27 mouse cellular contexts compared by ENCODE assay signal in genomic region chr5:105306159-105306581, GRCm38 (mm10). TPM values are rescaled to one million over a fixed set of nuclear protein-coding genes. Genes with fewer than 3 reads are reported as not detected.
DNase-seq lines count a peak whose midpoint lies in the region; ATAC-seq lines count a peak whose summit lies in the region.
"Had no signal": no experiment of that assay in that cellular context is flagged by ENCODE, and none has a peak within 500 bp of the region (broad histone marks: within the 10 kb centered on the region; RNA-seq: fewer than 3 reads in every experiment).

No protein-coding gene starts in this region.

- H3K27me3 ChIP-seq in liver, embryonic 12.5 days (replicated peaks), result no peaks in the 10 kb centered on the region
- H3K27me3 ChIP-seq: embryonic facial prominence, embryonic 12.5 days; limb, embryonic 15.5 days; midbrain, embryonic 12.5 days had no signal

- ATAC-seq in granulocyte monocyte progenitor cell, adult 5-6 weeks (replicated peaks; ENCODE audit: poor library complexity, severe bottlenecking), result 0 out of 2 replicates have a peak, but pooled peaks have one; percentile 37
- no peak for ATAC-seq in liver, embryonic 12.5 days
- ATAC-seq: forebrain, postnatal 0 days; hindbrain, postnatal 0 days had no signal

- DNase-seq in 416B (ENCODE audit: low read depth), result peak; percentile 85
- peak; percentile 42 for DNase-seq in CD4-positive, CD25-positive, alpha-beta regulatory T cell, adult 2 months (ENCODE audit: low read depth, low spot score)
- DNase-seq in adrenal gland, adult 2 months, result peak; percentile 76
- no peak for DNase-seq in cerebellum, postnatal 10 days
- DNase-seq in frontal cortex, postnatal 36 days (ENCODE audit: low spot score in 2 of 2), result no peak
- no peak for DNase-seq in MN1 (ENCODE audit: low spot score)
- DNase-seq: cerebellum, adult 11 months; cerebellum, postnatal 14 days; forebrain, postnatal 0 days; heart, postnatal 10 days; kidney, adult 11 months; layer of hippocampus, adult 9-11 months; left cerebral cortex, postnatal 4 days had no signal

- no peak overlapping the region for H3K4me2 ChIP-seq in liver, embryonic 12.5 days
- H3K4me2 ChIP-seq: embryonic facial prominence, embryonic 12.5 days; heart, embryonic 11.5 days; limb, embryonic 15.5 days; midbrain, embryonic 12.5 days had no signal

- no peak overlapping the region for H3K27ac ChIP-seq in liver, embryonic 12.5 days
- H3K27ac ChIP-seq: embryonic facial prominence, embryonic 12.5 days; hindbrain, embryonic 10.5 days; hindbrain, postnatal 0 days; kidney, postnatal 0 days; limb, embryonic 15.5 days; midbrain, embryonic 12.5 days had no signal

- H3K4me1 ChIP-seq in liver, embryonic 12.5 days, result no peaks in the 10 kb centered on the region
- H3K4me1 ChIP-seq: embryonic facial prominence, embryonic 12.5 days; hindbrain, embryonic 10.5 days; limb, embryonic 15.5 days; midbrain, embryonic 12.5 days had no signal

- WGBS in liver, embryonic 12.5 days (ENCODE audit: insufficient replicate concordance), result 62% methylated on average over 1 of the region's 1 CpGs

- H3K9me3 ChIP-seq in liver, embryonic 12.5 days (replicated peaks), result no peaks in the 10 kb centered on the region
- H3K9me3 ChIP-seq: embryonic facial prominence, embryonic 12.5 days; limb, embryonic 15.5 days; midbrain, embryonic 12.5 days had no signal

- no peak overlapping the region for H3K4me3 ChIP-seq in liver, embryonic 12.5 days
- H3K4me3 ChIP-seq: embryonic facial prominence, embryonic 12.5 days; hindbrain, embryonic 10.5 days; limb, embryonic 15.5 days; midbrain, embryonic 12.5 days had no signal

- H3K36me3 ChIP-seq in liver, embryonic 12.5 days, result no peaks in the 10 kb centered on the region
- H3K36me3 ChIP-seq: embryonic facial prominence, embryonic 12.5 days; hindbrain, embryonic 10.5 days; limb, embryonic 15.5 days; midbrain, embryonic 12.5 days had no signal

- H3K9ac ChIP-seq in liver, embryonic 12.5 days, result no peak overlapping the region
- H3K9ac ChIP-seq: embryonic facial prominence, embryonic 12.5 days; forebrain, postnatal 0 days; limb, embryonic 15.5 days; midbrain, embryonic 12.5 days had no signal

RNA-seq across cellular contexts. Expression of gene Gbp6, which starts 12.7 kb away (rescaled TPM):
- 10 to 100 TPM; 15.0 to 19.5 TPM for total RNA-seq in adrenal gland, adult 2 months (2021)
- 1.4 and 1.5 TPM in 2 replicates for polyA plus RNA-seq in adrenal gland, adult 2 months (2012; rRNA removed)
- total RNA-seq in granulocyte monocyte progenitor cell, adult 5-6 weeks (2014; fragmentation: Nextera tagmentation), result 0.77 TPM in 1 of 2 replicates, not detected in the other
- 0.65 and 0.77 TPM in 2 replicates for total RNA-seq in granulocyte monocyte progenitor cell, adult 5-6 weeks (2017)
- polyA plus RNA-seq in liver, embryonic 12.5 days (2016; fragmentation: Nextera tagmentation; extraction: Ambion mirVana), result 0.46 and 0.67 TPM in 2 replicates

RNA-seq across cellular contexts. Expression of gene Gm43302, which starts 12.7 kb away (rescaled TPM):
- under 1 TPM in 1 of 2 experiments, not detected in 1; 0.07 TPM for total RNA-seq in adrenal gland, adult 2 months (2021)
- 1.6 and 2.3 TPM in 2 replicates for polyA plus RNA-seq in adrenal gland, adult 2 months (2012; rRNA removed)
- not detected in 2 replicates for total RNA-seq in granulocyte monocyte progenitor cell, adult 5-6 weeks (2014; fragmentation: Nextera tagmentation)
- not detected in 2 replicates for total RNA-seq in granulocyte monocyte progenitor cell, adult 5-6 weeks (2017)
- polyA plus RNA-seq in liver, embryonic 12.5 days (2016; fragmentation: Nextera tagmentation; extraction: Ambion mirVana), result not detected in 2 replicates
- total RNA-seq: forebrain, postnatal 0 days; left cerebral cortex, adult 8-10 months; MEL; neutrophil, adult 5-6 weeks had no signal
- polyA plus RNA-seq: embryonic facial prominence, embryonic 12.5 days; forebrain, embryonic 11.5 days; forebrain, postnatal 0 days; heart, embryonic 11.5 days; hindbrain, embryonic 10.5 days; hindbrain, postnatal 0 days; kidney, postnatal 0 days; limb, embryonic 15.5 days; lung, embryonic 16.5 days; midbrain, embryonic 12.5 days had no signal

Comparison
In these comparisons a context has a peak if more than half of its experiments do, and no peak if none do; other contexts are left out.
1. DNase-seq: peak in 416B (single experiment), CD4-positive, CD25-positive, alpha-beta regulatory T cell, adult 2 months (single experiment) and adrenal gland, adult 2 months (single experiment); none in cerebellum, postnatal 10 days (0 of 2), frontal cortex, postnatal 36 days (0 of 2) and MN1 (single experiment).
2. RNA of gene Gbp6, which starts 12.7 kb away (total RNA-seq): 15.0 to 19.5 TPM in adrenal gland, adult 2 months; 0.65 to 0.77 TPM in granulocyte monocyte progenitor cell, adult 5-6 weeks; every median in the first group is over 4 times any median in the second.